Mouse (Mus musculus) C2C12 (cell line): ENCODE data around the gene Zscan21.

Source experiments
- CTCF ChIP-seq: IDR thresholded peaks from one replicate; pipeline ENCODE4 v1.5.1; 2011; ENCODE audit not compliant: control insufficient read depth, insufficient read depth, insufficient read length
- FOSL1 ChIP-seq: IDR thresholded peaks from one replicate; pipeline ENCODE4 v1.8.0; 2011; ENCODE audit warnings: mild to moderate bottlenecking, low read length; ENCODE audit not compliant: poor library complexity, insufficient read depth, severe bottlenecking
- MYOD1 ChIP-seq: IDR thresholded peaks from one replicate; pipeline ENCODE4 v1.6.1; 2011; ENCODE audit warnings: low read depth; ENCODE audit not compliant: control insufficient read depth, insufficient read length
- USF1 ChIP-seq: IDR thresholded peaks from one replicate; pipeline ENCODE4 v1.6.1; 2011; ENCODE audit warnings: low read depth, mild to moderate bottlenecking, control low read depth, moderate library complexity

DNA sequence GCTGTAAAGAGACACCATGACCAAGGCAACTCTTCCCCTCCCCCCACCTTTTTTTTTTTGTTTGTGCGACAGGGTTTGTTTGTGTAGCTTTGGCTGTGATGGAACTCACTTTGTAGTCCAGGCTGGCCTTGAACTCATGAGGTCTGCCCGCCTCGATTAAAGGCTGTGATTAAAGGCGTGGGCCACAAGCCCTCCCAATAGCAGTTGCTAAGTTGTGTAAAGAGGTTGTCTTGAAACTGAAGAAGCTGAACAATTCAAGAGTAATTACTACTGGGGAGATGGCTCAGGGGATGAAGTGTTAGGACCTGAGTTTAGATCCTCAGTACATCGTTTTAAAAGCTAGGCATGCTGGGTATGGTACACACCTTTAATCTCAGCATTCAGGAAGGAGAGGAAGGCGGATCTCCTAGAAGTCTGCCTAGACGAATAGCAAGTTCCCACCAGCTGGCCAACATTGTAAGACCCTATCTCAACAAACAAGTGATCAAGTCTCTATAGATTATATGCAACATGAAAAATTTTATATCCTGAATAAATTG is 43.6 kb downstream of the Zscan21 start:
- TF ChIP-seq CTCF: no peak
- no peak for TF ChIP-seq MYOD1
- no peak for TF ChIP-seq FOSL1
- TF ChIP-seq USF1: no peak
